Comparison of ENCODE assay signal across 9 mouse cellular contexts in genomic region chr19:46490634-46491033, GRCm38 (mm10). TPM values are rescaled to one million over a fixed set of nuclear protein-coding genes. Genes with fewer than 3 reads are reported as not detected.
DNase-seq lines count a peak whose midpoint lies in the region; ATAC-seq and TF ChIP-seq lines count a peak whose summit lies in the region.
"Had no signal": no experiment of that assay in that cellular context is flagged by ENCODE, and none has a peak within 500 bp of the region (broad histone marks: within the 10 kb centered on the region; RNA-seq: fewer than 3 reads in every experiment).

No protein-coding gene starts in this region.

- no peaks in the 10 kb centered on the region for H3K27me3 ChIP-seq in neural tube, embryonic 13.5 days
- H3K27me3 ChIP-seq in heart, postnatal 0 days (ENCODE audit: control insufficient read depth, insufficient read depth, low read length), result no peaks in the 10 kb centered on the region
- H3K27me3 ChIP-seq in stomach, embryonic 16.5 days (ENCODE audit: control insufficient read depth, insufficient read depth, low read length), result no peaks in the 10 kb centered on the region

- ATAC-seq in neural tube, embryonic 13.5 days (ENCODE audit: low read depth), result peak; percentile 36; the same call in 1 of the 2 replicates
- peak; percentile 59 for ATAC-seq in heart, postnatal 0 days (ENCODE audit: insufficient read depth, low read depth)
- ATAC-seq in stomach, embryonic 16.5 days (ENCODE audit: insufficient read depth, low FRiP score), result peak; percentile 52; the same call in 1 of the 2 replicates

- intact Hi-C loops in heart, postnatal 36 days (cut with DNase I), result no loop called here

- 0 out of 2 replicates have a peak overlapping the region, but pooled peaks have one; percentile 18 for H3K27ac ChIP-seq in neural tube, embryonic 13.5 days (replicated peaks)
- no peak overlapping the region for H3K27ac ChIP-seq in heart, postnatal 0 days (ENCODE audit: low read depth)
- no peak overlapping the region for H3K27ac ChIP-seq in stomach, embryonic 16.5 days (ENCODE audit: low read length)

- no peak for TF ChIP-seq EP300 in heart, postnatal 0 days (IDR thresholded peaks at IDR 0.05; ENCODE audit: low read depth)

- peak; percentile 97 for DNase-seq in heart, adult 11 months
- no peak for DNase-seq in heart, postnatal 36 days
- no peak for DNase-seq in neural tube, embryonic 10.5 days (ENCODE audit: extremely low spot score, low spot score)
- no peak for DNase-seq in heart, postnatal 0 days (ENCODE audit: low spot score)
- no peak for DNase-seq in spleen, postnatal 36 days (ENCODE audit: low spot score in 2 of 2)
- DNase-seq in right cerebral cortex, adult 18-20 months, result no peak

- no peak overlapping the region for H3K9ac ChIP-seq in neural tube, embryonic 13.5 days
- H3K9ac ChIP-seq in heart, postnatal 0 days (replicated peaks; ENCODE audit: low read depth, low read length), result no peak overlapping the region
- H3K9ac ChIP-seq in stomach, embryonic 16.5 days (ENCODE audit: low read length), result no peak overlapping the region

- H3K9me3 ChIP-seq in neural tube, embryonic 13.5 days, result no peaks in the 10 kb centered on the region
- H3K9me3 ChIP-seq in heart, postnatal 0 days (replicated peaks; ENCODE audit: control insufficient read depth, low read length), result no peaks in the 10 kb centered on the region
- H3K9me3 ChIP-seq in stomach, embryonic 16.5 days (replicated peaks; ENCODE audit: control insufficient read depth, low read length), result no peaks in the 10 kb centered on the region

- peaks cover 4% of the 10 kb centered on the region for H3K4me1 ChIP-seq in neural tube, embryonic 13.5 days (replicated peaks)
- H3K4me1 ChIP-seq in heart, postnatal 0 days (ENCODE audit: control insufficient read depth, insufficient read depth), result peaks cover 24% of the 10 kb centered on the region
- peaks cover 1% of the 10 kb centered on the region; the same call in 1 of the 2 replicates for H3K4me1 ChIP-seq in stomach, embryonic 16.5 days (ENCODE audit: control insufficient read depth, insufficient read depth, low read length)

- H3K36me3 ChIP-seq in neural tube, embryonic 13.5 days, result peaks cover 26% of the 10 kb centered on the region
- no peaks in the 10 kb centered on the region; the same call in 1 of the 2 replicates for H3K36me3 ChIP-seq in heart, postnatal 0 days (replicated peaks; ENCODE audit: control insufficient read depth, insufficient read depth, low read length)
- H3K36me3 ChIP-seq in stomach, embryonic 16.5 days (ENCODE audit: control insufficient read depth, insufficient read depth, low read length), result no peaks in the 10 kb centered on the region

- no peak overlapping the region for H3K4me3 ChIP-seq in neural tube, embryonic 13.5 days
- H3K4me3 ChIP-seq in heart, postnatal 0 days (ENCODE audit: low read depth, low read length), result no peak overlapping the region
- H3K4me3 ChIP-seq in stomach, embryonic 16.5 days (replicated peaks; ENCODE audit: low read length), result no peak overlapping the region
- H3K4me3 ChIP-seq: erythroblast, embryonic 14.5 days had no signal

- no peak overlapping the region for H3K4me2 ChIP-seq in neural tube, embryonic 13.5 days
- no peak overlapping the region for H3K4me2 ChIP-seq in heart, postnatal 0 days (ENCODE audit: low read depth, low read length)
- no peak overlapping the region for H3K4me2 ChIP-seq in stomach, embryonic 16.5 days (ENCODE audit: low read depth, low read length)

- WGBS in neural tube, embryonic 13.5 days, result 3% methylated on average over 2 of the region's 2 CpGs
- WGBS in heart, postnatal 0 days, result 9% methylated on average over 2 of the region's 2 CpGs
- WGBS in stomach, embryonic 16.5 days, result 11% methylated on average over 2 of the region's 2 CpGs

- no peak for TF ChIP-seq CTCF in heart, postnatal 0 days (IDR thresholded peaks at IDR 0.05; ENCODE audit: low read depth)

RNA-seq across cellular contexts. Expression of gene Trim8, which starts 10.9 kb away (rescaled TPM):
- 10 to 100 TPM; 38.7 to 40.0 TPM for total RNA-seq in heart, postnatal 36 days (2021)
- 26.5 and 30.4 TPM in 2 replicates for polyA plus RNA-seq in neural tube, embryonic 13.5 days (2015; fragmentation: Nextera tagmentation; extraction: Ambion mirVana)
- total RNA-seq in heart, postnatal 0 days (2014; rRNA removed; ENCODE audit: low replicate concordance), result 35.9 and 48.3 TPM in 2 replicates
- polyA plus RNA-seq in heart, postnatal 0 days (2015; fragmentation: Nextera tagmentation; extraction: Ambion mirVana), result 14.3 and 14.6 TPM in 2 replicates
- polyA plus RNA-seq in stomach, embryonic 16.5 days (2015; fragmentation: Nextera tagmentation; extraction: Ambion mirVana), result 11.8 and 16.2 TPM in 2 replicates
